Mouse (Mus musculus): ENCODE measurements at regions not wholly inside any gene's neighbourhood (a gene's known extent, or its start where the extent isn't known, plus 50 kb on each side); places are given as distances from the start of the nearest gene placed in this dataset.
"Not testable (repeated sequence)": the region's sequence is repeated elsewhere in the genome, so short reads cannot be mapped to it uniquely, and the experiment has no call there.

DNA sequence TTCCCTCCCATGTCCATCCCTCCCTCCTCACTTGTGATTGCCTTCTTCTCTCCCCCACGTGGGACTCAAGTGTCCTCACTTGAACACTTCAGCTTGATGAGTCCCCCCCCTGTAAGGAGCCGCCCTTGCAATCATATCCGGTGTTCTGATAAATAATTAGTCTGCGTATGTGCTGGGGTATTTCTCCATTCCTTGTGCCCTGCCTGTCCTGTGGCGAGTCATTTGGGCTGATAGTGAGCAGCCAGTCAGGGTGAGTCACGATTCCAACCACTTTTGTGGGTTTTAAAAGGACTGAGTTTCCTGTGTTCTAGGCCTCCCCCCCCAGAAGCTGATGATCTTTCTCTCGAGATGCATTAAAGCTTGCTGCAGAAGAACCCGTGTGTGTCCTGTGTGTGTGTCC is 820.9 kb downstream of the Kcnt2 start:
- H3K27ac ChIP-seq; H3K9ac ChIP-seq; H3K4me2 ChIP-seq; H3K27me3 ChIP-seq; H3K4me1 ChIP-seq; ATAC-seq (ENCODE audit: borderline replicate concordance, extremely low read depth, low FRiP score, low TSS enrichment); H3K9me3 ChIP-seq; H3K36me3 ChIP-seq; H3K4me3 ChIP-seq: not testable (repeated sequence)
- 72% methylated on average over 8 of the region's 8 CpGs for WGBS

DNA sequence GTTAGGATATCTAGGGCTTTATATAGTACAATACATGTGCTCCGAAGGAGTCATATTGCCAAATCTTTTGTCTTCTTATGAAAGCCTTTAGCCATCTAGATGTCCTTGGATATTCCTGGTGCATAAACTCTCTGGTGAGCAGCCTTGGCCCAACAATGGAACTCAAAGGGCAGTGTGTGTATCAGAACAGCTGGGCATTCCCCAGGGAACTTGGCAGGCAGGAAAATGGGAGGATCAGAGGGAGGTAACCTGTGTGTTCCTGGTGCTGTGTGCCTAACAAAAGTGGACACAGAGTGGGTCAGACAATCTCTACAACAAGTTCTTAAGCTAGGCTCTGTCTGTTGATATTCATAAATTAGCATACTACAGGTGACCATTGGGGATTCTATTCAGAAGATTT is 851.6 kb downstream of the Kcnt2 start:
- Histone ChIP-seq H3K4me1 (no peaks in the 10 kb centered on the region), H3K4me2 (no peak overlapping the region), H3K27ac (no peak overlapping the region), H3K9ac (no peak overlapping the region), H3K9me3 (no peaks in the 10 kb centered on the region), H3K27me3 (no peaks in the 10 kb centered on the region), H3K4me3 (no peak overlapping the region), H3K36me3 (no peaks in the 10 kb centered on the region)
- ATAC-seq (ENCODE audit: borderline replicate concordance, extremely low read depth, low FRiP score, low TSS enrichment) = no peak
- 89% methylated on average over 1 of the region's 1 CpGs for WGBS

DNA sequence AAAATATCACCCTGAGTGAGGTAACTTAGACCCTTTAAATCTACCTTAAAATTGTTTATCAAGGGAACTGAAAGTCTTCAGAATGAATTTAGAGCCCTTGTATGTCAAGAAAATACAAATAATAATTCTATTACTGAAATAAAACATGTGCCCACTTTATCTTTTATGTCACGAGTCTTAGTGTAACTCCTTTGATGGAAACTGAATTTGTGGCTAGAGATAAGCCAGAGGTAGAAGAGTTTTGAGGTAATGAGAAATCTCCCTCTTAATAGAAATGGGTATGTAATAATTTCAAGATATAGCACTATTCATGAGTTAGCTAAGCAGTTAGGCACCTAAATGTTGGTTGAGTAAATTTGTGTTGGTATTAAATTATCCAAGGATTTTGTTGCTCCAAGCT is 856.6 kb downstream of the Kcnt2 start:
- Histone ChIP-seq H3K4me1 (no peaks in the 10 kb centered on the region), H3K4me3 (no peak overlapping the region), H3K4me2 (no peak overlapping the region), H3K27ac (no peak overlapping the region), H3K9me3 (no peaks in the 10 kb centered on the region), H3K27me3 (no peaks in the 10 kb centered on the region), H3K9ac (no peak overlapping the region), H3K36me3 (no peaks in the 10 kb centered on the region)
- ATAC-seq (ENCODE audit: borderline replicate concordance, extremely low read depth, low FRiP score, low TSS enrichment) = no peak
- WGBS = 77% methylated on average over 1 of the region's 1 CpGs

DNA sequence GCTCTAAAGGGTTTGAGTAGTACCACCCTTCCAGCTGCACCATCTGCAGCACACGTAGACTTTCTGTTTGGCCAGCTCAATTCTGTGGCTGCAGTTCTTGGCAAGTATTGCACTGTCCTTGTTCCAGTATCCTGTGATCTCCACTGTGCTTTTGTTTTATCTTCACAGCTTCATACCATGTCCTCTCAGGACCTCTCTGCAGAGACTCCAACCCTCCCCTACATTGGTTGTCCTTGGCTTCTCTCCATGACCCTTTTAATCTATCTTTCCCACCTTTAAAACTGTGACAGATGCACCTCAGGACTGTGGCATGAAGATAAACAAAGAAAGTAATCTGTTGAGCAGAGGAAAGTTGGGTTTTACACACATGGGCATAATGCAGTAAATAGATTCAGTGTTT is 858.1 kb downstream of the Kcnt2 start:
- Histone ChIP-seq H3K27ac (no peak overlapping the region), H3K9me3 (no peaks in the 10 kb centered on the region), H3K4me2 (no peak overlapping the region), H3K36me3 (no peaks in the 10 kb centered on the region), H3K27me3 (no peaks in the 10 kb centered on the region), H3K4me3 (no peak overlapping the region), H3K4me1 (no peaks in the 10 kb centered on the region), H3K9ac (no peak overlapping the region)
- ATAC-seq (ENCODE audit: borderline replicate concordance, extremely low read depth, low FRiP score, low TSS enrichment) = no peak
- WGBS = 40% methylated on average over 1 of the region's 1 CpGs

DNA sequence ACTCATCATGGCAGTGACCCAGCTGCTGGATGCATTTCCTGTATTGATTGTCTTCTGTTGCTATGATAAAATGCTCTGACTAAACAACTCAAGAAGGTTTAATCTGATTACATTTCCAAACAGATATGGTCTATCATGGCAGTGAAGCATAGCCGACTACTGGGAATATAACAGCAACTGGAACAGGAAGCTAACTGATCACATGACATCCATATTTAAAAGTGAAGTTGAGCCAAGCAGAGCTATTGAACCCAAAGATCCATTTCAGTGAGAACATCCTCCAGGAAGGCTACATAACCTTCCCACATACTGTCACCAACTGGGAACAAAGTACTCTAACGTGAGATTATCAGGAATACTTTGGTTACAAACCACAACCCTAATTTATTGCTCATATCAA is 858.7 kb downstream of the Kcnt2 start:
- no peaks in the 10 kb centered on the region for H3K36me3 ChIP-seq
- H3K4me2 ChIP-seq = no peak overlapping the region
- ATAC-seq (ENCODE audit: borderline replicate concordance, extremely low read depth, low FRiP score, low TSS enrichment) = no peak
- no peaks in the 10 kb centered on the region for H3K27me3 ChIP-seq
- WGBS = 78% methylated on average over 2 of the region's 2 CpGs
- H3K9me3 ChIP-seq = no peaks in the 10 kb centered on the region
- H3K27ac ChIP-seq = no peak overlapping the region
- H3K9ac ChIP-seq = no peak overlapping the region
- H3K4me1 ChIP-seq = no peaks in the 10 kb centered on the region
- H3K4me3 ChIP-seq = no peak overlapping the region

DNA sequence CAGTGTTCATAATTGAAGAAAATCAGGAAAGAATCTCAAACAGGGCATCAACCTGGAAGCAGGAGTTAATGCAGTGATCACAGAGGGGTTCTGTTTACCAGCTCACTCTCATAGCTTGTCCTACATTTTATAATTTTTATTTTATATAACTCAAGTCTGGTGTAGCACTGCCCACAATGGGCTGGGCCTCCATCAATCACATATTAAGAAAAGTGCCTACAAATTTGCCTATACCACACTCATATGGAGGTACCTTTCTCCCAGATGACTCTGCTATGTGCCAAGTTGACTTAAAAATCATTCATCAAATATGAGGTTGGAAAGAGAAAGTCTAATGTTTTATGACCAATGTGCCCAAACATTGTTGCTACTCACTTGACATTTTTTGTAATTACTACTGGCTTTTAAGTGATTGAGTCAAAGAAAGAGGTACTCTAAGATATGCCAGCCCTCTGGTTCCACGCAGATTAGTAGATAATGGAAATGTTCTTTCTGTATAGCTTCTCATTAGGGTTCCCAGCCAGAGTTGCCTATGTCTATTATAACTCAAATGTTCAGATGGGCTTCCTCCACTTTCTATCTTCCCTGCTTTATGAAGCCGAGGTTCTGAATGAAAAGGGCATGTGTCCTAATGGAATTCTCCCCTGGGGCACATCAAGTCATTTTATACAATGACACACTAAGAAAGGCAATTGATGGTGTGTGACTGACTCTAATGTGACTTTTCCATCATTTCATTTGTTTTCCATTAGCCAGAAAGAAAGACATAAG is 891.0 kb downstream of the Kcnt2 start:
- H3K9me3 ChIP-seq = no peaks in the 10 kb centered on the region
- ATAC-seq (ENCODE audit: borderline replicate concordance, extremely low read depth, low FRiP score, low TSS enrichment) = no peak
- H3K27me3 ChIP-seq = no peaks in the 10 kb centered on the region
- no peaks in the 10 kb centered on the region for H3K36me3 ChIP-seq
- H3K4me2 ChIP-seq = no peak overlapping the region
- H3K9ac ChIP-seq = no peak overlapping the region
- no peaks in the 10 kb centered on the region for H3K4me1 ChIP-seq
- no peak overlapping the region for H3K27ac ChIP-seq
- H3K4me3 ChIP-seq = no peak overlapping the region
- WGBS = 79% methylated on average over 2 of the region's 2 CpGs

DNA sequence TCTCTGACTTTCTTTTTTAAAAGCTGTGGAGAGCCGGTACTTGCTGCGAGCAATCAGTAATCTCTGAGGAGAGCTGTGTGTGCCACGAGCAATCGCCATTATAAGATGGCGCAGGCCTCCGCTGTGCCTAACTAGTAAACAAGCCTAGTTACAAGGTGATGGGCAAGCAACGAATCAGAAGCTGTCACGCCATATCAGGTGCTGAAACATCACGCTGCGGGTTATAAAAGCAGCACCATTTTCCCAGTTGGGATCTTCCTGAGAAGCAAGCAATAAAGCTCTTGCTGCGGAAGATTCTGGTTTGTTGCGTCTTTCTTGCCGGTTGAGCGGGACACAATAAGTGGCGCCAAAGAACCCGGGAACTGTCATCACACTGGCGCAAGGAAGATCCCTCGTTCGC is 894.2 kb downstream of the Kcnt2 start:
- 95% methylated on average over 19 of the region's 19 CpGs for WGBS
- H3K27ac ChIP-seq; H3K4me2 ChIP-seq; H3K9ac ChIP-seq; H3K4me3 ChIP-seq; H3K27me3 ChIP-seq; H3K9me3 ChIP-seq; ATAC-seq (ENCODE audit: borderline replicate concordance, extremely low read depth, low FRiP score, low TSS enrichment); H3K4me1 ChIP-seq; H3K36me3 ChIP-seq: not testable (repeated sequence)

DNA sequence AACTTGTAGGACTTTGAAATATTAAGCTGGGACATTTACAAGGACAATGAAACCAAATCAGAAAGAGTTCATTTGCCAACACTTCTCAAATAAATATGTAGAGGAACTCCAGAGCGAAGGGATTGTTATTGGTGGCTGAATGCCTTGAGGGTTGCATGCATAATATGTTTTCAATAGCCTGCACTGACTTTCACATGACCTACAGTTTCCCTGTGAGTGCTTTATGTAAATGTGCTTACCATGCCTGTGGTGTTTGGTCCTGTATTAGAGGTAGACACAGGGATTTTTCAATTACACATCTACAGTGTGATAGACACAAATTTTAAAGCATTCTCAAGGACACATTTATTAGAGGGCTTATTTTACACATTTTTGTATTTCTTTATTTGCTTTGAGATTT is 899.8 kb downstream of the Kcnt2 start:
- H3K4me1 ChIP-seq = no peaks in the 10 kb centered on the region
- H3K36me3 ChIP-seq = no peaks in the 10 kb centered on the region
- WGBS = 55% methylated on average over 1 of the region's 1 CpGs
- ATAC-seq (ENCODE audit: borderline replicate concordance, extremely low read depth, low FRiP score, low TSS enrichment) = no peak
- no peak overlapping the region for H3K4me2 ChIP-seq
- H3K27me3 ChIP-seq = no peaks in the 10 kb centered on the region
- no peak overlapping the region for H3K9ac ChIP-seq
- no peak overlapping the region for H3K27ac ChIP-seq
- H3K9me3 ChIP-seq = no peaks in the 10 kb centered on the region
- H3K4me3 ChIP-seq = no peak overlapping the region

DNA sequence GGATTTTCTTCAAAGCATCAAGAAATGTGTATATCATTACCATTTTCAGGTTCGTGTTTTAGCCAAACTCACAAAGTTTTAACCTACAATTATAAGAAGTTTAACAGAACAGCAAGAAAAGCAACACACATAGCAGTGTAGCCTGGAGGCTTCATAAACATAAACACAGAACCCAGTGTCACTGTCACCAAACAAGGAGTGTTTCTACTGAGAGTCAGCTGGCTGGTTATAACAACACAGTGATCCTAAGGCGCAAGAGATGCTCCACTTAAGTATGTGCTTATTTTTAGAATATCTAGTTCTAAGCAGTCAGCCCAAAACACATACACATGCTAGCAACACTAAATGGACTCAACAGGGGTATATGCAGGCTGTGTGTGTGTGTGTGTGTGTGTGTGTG is 903.9 kb downstream of the Kcnt2 start:
- Histone ChIP-seq H3K9me3 (no peaks in the 10 kb centered on the region), H3K27me3 (no peaks in the 10 kb centered on the region), H3K4me1 (no peaks in the 10 kb centered on the region), H3K27ac (no peak overlapping the region), H3K36me3 (no peaks in the 10 kb centered on the region), H3K9ac (no peak overlapping the region), H3K4me3 (no peak overlapping the region), H3K4me2 (no peak overlapping the region)
- WGBS = 58% methylated on average over 2 of the region's 2 CpGs
- ATAC-seq (ENCODE audit: borderline replicate concordance, extremely low read depth, low FRiP score, low TSS enrichment) = peak; percentile 35; the same call in 1 of the 2 replicates

DNA sequence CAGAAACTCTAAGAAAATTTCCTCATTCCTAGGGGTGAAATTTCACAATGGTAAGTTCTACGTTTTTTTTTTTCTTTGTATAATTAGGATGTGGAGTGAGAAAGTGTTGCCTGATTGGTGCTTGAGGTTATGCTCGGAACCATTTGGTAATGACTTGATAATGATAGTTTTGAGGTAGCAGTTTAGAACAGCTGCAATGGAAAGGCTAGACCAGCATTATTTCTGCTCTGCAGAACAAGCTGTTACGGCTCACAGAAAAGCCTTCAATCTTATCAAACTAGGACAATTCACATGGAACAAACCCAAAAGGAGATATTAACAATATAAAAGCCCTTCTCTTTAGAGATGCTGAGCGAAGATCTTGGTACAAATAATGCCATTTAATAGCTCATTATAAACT is 908.6 kb downstream of the Kcnt2 start:
- no peak overlapping the region for H3K4me2 ChIP-seq
- H3K27me3 ChIP-seq = no peaks in the 10 kb centered on the region
- H3K36me3 ChIP-seq = no peaks in the 10 kb centered on the region
- no peak overlapping the region for H3K9ac ChIP-seq
- no peak for ATAC-seq (ENCODE audit: borderline replicate concordance, extremely low read depth, low FRiP score, low TSS enrichment)
- no peak overlapping the region for H3K27ac ChIP-seq
- H3K9me3 ChIP-seq = no peaks in the 10 kb centered on the region
- 42% methylated on average over 4 of the region's 4 CpGs for WGBS
- no peaks in the 10 kb centered on the region for H3K4me1 ChIP-seq
- no peak overlapping the region for H3K4me3 ChIP-seq

DNA sequence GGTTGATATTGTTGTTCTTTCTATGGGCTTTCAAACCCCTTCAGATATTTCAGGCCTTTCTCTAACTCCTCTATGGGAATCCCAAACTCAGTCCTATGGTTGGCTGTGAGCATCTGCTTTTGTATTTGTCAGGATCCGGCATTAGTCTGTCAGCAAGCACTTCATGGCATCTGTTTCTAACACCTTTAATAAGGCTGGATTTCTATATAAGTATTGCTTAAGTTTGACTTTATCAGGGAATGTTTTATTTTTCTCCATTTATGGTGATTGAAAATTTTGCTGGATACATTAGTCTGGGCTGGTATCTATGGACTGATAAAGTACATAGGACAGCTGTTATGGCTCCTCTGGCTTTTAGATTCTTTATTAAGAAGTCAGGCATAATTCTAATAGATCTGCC is 915.8 kb downstream of the Kcnt2 start:
- H3K27ac ChIP-seq = peak overlapping the region; percentile 71
- no peak overlapping the region for H3K9ac ChIP-seq
- H3K36me3 ChIP-seq = no peaks in the 10 kb centered on the region
- no peaks in the 10 kb centered on the region for H3K4me1 ChIP-seq
- WGBS = 53% methylated on average over 1 of the region's 1 CpGs
- no peaks in the 10 kb centered on the region for H3K9me3 ChIP-seq
- no peaks in the 10 kb centered on the region for H3K27me3 ChIP-seq
- H3K4me3 ChIP-seq = no peak overlapping the region
- H3K4me2 ChIP-seq = no peak overlapping the region
- peak; percentile 93 for ATAC-seq (ENCODE audit: borderline replicate concordance, extremely low read depth, low FRiP score, low TSS enrichment)

Measured in lung, embryonic 15.5 days (tissue).